Mouse (Mus musculus): ENCODE results near the gene Atg2b. TPM values are rescaled to one million over a fixed set of nuclear protein-coding genes. Genes with fewer than 3 reads are reported as not detected.

Atg2b gene
- polyA plus RNA-seq, 1 experiment from 2014 or later: 10.2 TPM

DNA sequence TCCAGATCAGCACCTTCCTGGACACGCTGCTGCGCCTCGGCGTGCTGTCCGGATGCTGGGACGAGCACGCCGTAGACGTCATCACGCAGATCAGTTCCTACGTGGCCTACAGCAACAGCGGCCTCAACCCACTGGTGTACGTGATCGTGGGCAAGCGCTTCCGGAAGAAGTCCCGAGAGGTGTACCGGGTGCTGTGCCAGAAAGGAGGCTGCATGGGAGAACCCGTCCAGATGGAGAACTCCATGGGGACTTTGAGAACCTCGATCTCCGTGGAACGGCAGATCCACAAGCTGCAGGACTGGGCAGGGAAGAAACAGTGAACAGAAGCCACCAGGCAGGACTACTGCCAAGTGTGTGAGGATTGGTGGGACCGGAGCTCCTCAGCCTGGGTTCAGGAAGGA is 92.7 kb downstream of the Atg2b start:
- Histone ChIP-seq H3K27me3 (replicated peaks; ENCODE audit: control insufficient read depth, insufficient read depth, low read length) (no peaks in the 10 kb centered on the region), H3K36me3 (ENCODE audit: control insufficient read depth, insufficient read depth, low read length) (no peaks in the 10 kb centered on the region), H3K4me2 (ENCODE audit: low read length) (no peak overlapping the region), H3K9me3 (ENCODE audit: control insufficient read depth, low read length) (no peaks in the 10 kb centered on the region), H3K4me3 (ENCODE audit: low read length) (no peak overlapping the region), H3K9ac (ENCODE audit: low read depth, low read length) (no peak overlapping the region), H3K27ac (ENCODE audit: low read depth, low read length) (no peak overlapping the region), H3K4me1 (ENCODE audit: control insufficient read depth, insufficient read depth, low read depth, low read length) (no peaks in the 10 kb centered on the region)
- WGBS: 96% methylated on average over 23 of the region's 23 CpGs
- no peak for ATAC-seq

DNA sequence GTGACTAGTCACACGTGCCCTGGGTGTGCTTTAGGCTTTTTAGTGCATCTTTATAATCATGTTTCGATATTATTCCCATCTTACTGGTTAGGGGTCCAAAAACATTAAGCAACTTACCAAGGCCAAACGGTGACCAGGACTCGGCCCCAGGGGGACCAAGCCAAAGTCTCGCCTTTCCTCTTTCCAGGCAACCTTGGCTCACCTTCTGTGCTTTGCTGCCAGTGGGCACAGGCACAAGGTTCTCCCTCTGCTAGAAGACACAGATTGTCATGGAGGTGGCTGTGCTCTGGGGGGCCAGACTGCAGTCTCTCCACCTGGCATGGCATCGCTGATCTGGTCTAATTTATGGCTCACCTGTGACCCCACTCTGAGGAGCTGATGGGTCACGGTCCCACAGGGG is 94.2 kb downstream of the Atg2b start:
- Histone ChIP-seq H3K9ac (ENCODE audit: low read depth, low read length) (no peak overlapping the region), H3K27ac (ENCODE audit: low read depth, low read length) (no peak overlapping the region), H3K36me3 (ENCODE audit: control insufficient read depth, insufficient read depth, low read length) (no peaks in the 10 kb centered on the region), H3K9me3 (ENCODE audit: control insufficient read depth, low read length) (no peaks in the 10 kb centered on the region), H3K4me3 (ENCODE audit: low read length) (no peak overlapping the region), H3K4me2 (ENCODE audit: low read length) (no peak overlapping the region), H3K4me1 (ENCODE audit: control insufficient read depth, insufficient read depth, low read depth, low read length) (no peaks in the 10 kb centered on the region), H3K27me3 (replicated peaks; ENCODE audit: control insufficient read depth, insufficient read depth, low read length) (no peaks in the 10 kb centered on the region)
- no peak for ATAC-seq
- WGBS: 85% methylated on average over 7 of the region's 7 CpGs

DNA sequence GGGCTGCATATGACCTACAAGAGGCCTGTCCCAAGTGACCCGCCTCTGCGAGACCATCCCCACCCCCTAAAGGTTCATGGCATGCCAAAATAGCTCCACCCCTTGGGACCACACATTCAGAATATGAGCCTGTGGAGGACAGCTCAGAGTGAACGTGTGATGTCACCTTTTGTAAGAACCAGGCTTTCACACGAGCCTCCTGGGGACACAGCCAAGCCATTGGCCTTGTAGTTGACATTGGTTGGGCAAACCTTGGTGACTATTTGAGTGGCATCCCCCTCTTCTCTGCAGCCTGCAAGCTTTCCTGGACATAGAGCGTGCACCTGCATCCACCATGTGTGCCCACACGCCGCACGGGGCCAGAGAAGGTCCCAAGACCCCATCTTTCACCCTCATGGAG is 97.5 kb downstream of the Atg2b start:
- H3K4me3 ChIP-seq (ENCODE audit: low read length): no peak overlapping the region
- no peak for ATAC-seq
- no peak overlapping the region for H3K4me2 ChIP-seq (ENCODE audit: low read length)
- peaks cover 4% of the 10 kb centered on the region for H3K4me1 ChIP-seq (ENCODE audit: control insufficient read depth, insufficient read depth, low read depth, low read length)
- no peaks in the 10 kb centered on the region for H3K9me3 ChIP-seq (ENCODE audit: control insufficient read depth, low read length)
- no peak overlapping the region for H3K9ac ChIP-seq (ENCODE audit: low read depth, low read length)
- WGBS: 83% methylated on average over 8 of the region's 8 CpGs
- H3K27me3 ChIP-seq (replicated peaks; ENCODE audit: control insufficient read depth, insufficient read depth, low read length): no peaks in the 10 kb centered on the region
- H3K27ac ChIP-seq (ENCODE audit: low read depth, low read length): no peak overlapping the region
- no peaks in the 10 kb centered on the region for H3K36me3 ChIP-seq (ENCODE audit: control insufficient read depth, insufficient read depth, low read length)

DNA sequence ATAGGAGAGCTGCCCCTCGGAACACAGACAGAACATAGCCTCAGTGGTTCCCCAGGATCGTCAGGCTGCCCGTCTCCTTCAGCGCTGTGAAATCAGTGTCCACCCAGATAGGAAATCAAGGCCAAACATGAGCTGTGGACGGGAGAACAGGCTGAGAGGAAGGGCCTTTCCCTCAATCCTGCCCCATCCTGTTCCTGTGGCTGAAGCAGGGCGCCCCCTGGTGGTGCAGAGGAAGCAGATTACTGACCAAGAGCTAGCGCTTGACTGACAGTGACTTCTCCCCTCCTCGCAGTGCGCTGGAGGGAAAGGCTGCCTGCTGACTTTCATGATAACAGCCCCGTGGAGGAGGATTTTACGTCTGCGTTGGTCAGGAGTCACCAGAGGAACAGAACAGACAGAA is 100.2 kb downstream of the Atg2b start:
- peaks cover 4% of the 10 kb centered on the region for H3K4me1 ChIP-seq (ENCODE audit: control insufficient read depth, insufficient read depth, low read depth, low read length)
- peak; percentile 66; the same call in 1 of the 2 replicates for ATAC-seq
- WGBS: 22% methylated on average over 12 of the region's 12 CpGs

DNA sequence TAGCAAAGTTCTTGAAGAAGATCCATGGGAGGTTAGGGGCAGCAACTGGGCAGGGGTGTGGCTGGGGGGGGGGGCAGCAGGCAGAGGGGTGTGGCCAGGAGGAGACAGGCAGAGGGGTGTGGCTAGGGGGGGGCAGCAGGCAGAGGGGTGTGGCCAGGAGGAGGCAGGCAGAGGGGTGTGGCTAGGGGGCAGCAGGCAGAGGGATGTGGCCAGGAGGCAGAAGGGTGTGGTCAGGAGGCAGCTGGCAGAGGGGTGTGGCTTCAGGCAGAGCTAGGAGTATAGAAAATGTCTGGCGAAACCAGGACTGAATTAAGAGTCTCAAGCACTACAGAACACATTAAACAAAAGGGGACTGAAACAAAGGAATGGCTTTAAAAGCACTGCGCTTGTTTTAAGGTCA is 101.5 kb downstream of the Atg2b start:
- Histone ChIP-seq H3K4me2 (ENCODE audit: low read length) (no peak overlapping the region), H3K9ac (ENCODE audit: low read depth, low read length) (no peak overlapping the region), H3K4me1 (ENCODE audit: control insufficient read depth, insufficient read depth, low read depth, low read length) (peaks cover 4% of the 10 kb centered on the region), H3K9me3 (ENCODE audit: control insufficient read depth, low read length) (no peaks in the 10 kb centered on the region), H3K36me3 (ENCODE audit: control insufficient read depth, insufficient read depth, low read length) (no peaks in the 10 kb centered on the region), H3K4me3 (ENCODE audit: low read length) (no peak overlapping the region), H3K27ac (ENCODE audit: low read depth, low read length) (no peak overlapping the region), H3K27me3 (replicated peaks; ENCODE audit: control insufficient read depth, insufficient read depth, low read length) (no peaks in the 10 kb centered on the region)
- no peak for ATAC-seq
- 10% methylated on average over 2 of the region's 2 CpGs for WGBS

More for the DNA sequence above, 100.2 kb downstream of the Atg2b start:
- Histone ChIP-seq H3K4me3 (ENCODE audit: low read length) (no peak overlapping the region), H3K4me2 (ENCODE audit: low read length) (no peak overlapping the region), H3K27me3 (replicated peaks; ENCODE audit: control insufficient read depth, insufficient read depth, low read length) (no peaks in the 10 kb centered on the region), H3K36me3 (ENCODE audit: control insufficient read depth, insufficient read depth, low read length) (no peaks in the 10 kb centered on the region), H3K9ac (ENCODE audit: low read depth, low read length) (no peak overlapping the region), H3K27ac (ENCODE audit: low read depth, low read length) (no peak overlapping the region), H3K9me3 (ENCODE audit: control insufficient read depth, low read length) (no peaks in the 10 kb centered on the region)

DNA sequence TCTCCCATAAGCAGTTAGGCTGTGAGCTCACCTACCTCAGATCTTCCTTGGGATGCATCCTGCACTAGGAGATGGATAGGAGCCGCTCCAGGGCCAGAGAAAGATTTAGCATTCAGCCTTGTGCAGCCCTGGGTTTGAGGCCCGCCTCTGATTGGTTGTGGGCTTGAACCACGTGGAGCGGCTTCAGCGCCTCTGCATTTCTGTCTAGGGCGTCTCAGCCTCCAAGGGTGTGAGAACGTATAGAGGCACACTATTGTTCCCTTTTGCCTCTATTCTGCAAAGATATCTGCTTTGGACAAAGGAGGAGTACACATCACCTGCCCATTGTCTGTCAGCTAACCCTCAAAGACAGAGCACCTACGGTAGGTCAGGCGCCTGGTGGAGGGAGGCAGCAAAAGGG is 102.5 kb downstream of the Atg2b start:
- no peak overlapping the region for H3K4me3 ChIP-seq (ENCODE audit: low read length)
- H3K9ac ChIP-seq (ENCODE audit: low read depth, low read length): no peak overlapping the region
- no peak overlapping the region for H3K27ac ChIP-seq (ENCODE audit: low read depth, low read length)
- H3K36me3 ChIP-seq (ENCODE audit: control insufficient read depth, insufficient read depth, low read length): no peaks in the 10 kb centered on the region
- no peak overlapping the region for H3K4me2 ChIP-seq (ENCODE audit: low read length)
- no peak for ATAC-seq
- H3K9me3 ChIP-seq (ENCODE audit: control insufficient read depth, low read length): no peaks in the 10 kb centered on the region
- WGBS: 59% methylated on average over 9 of the region's 9 CpGs
- no peaks in the 10 kb centered on the region for H3K27me3 ChIP-seq (replicated peaks; ENCODE audit: control insufficient read depth, insufficient read depth, low read length)
- peaks cover 4% of the 10 kb centered on the region for H3K4me1 ChIP-seq (ENCODE audit: control insufficient read depth, insufficient read depth, low read depth, low read length)

DNA sequence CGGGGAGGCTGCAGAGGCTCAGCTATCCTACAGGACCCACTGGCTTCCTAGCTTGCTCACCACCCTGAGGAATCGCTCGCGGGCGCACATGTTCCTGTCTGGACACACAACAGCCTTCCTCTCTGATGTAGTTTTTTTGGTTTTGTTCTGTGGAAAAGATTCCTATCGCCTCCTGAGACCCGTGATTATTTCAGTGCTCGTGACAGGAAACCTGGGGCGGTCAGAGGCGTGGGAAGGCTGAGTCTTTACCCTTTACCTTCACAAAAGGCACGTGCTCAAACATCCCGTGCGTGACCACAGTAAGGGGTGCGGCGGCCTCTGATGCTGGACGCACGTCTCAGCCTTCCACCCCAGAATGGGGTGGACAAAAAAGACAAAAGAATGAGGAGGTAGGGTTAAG is 104.5 kb downstream of the Atg2b start:
- Histone ChIP-seq H3K9ac (ENCODE audit: low read depth, low read length) (no peak overlapping the region), H3K4me1 (ENCODE audit: control insufficient read depth, insufficient read depth, low read depth, low read length) (peaks cover 4% of the 10 kb centered on the region), H3K9me3 (ENCODE audit: control insufficient read depth, low read length) (no peaks in the 10 kb centered on the region), H3K36me3 (ENCODE audit: control insufficient read depth, insufficient read depth, low read length) (no peaks in the 10 kb centered on the region), H3K4me2 (ENCODE audit: low read length) (no peak overlapping the region), H3K27me3 (replicated peaks; ENCODE audit: control insufficient read depth, insufficient read depth, low read length) (no peaks in the 10 kb centered on the region), H3K4me3 (ENCODE audit: low read length) (no peak overlapping the region), H3K27ac (ENCODE audit: low read depth, low read length) (no peak overlapping the region)
- WGBS: 76% methylated on average over 17 of the region's 17 CpGs
- no peak for ATAC-seq

DNA sequence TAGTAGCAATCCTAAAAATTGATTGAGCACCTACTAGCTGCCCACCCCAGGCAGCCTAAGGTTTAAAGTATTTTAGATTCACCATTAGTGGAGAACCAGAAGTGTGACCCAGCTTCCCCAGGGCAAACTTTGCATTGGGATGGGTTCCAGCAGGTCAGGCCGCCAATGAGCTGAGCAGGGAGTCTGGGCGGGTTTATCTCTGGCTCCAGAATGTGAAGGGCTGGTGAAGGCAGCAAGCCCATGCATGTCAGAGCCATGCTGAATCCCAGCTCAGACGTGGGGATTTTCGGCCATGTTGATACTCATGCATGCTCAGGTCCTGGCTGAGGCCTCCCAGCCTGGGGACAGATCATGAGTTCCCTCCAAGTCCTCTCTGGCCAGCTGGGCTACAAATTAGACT is 110.7 kb downstream of the Atg2b start:
- Histone ChIP-seq H3K9me3 (ENCODE audit: control insufficient read depth, low read length) (peaks cover 3% of the 10 kb centered on the region; the same call in 1 of the 2 replicates), H3K36me3 (ENCODE audit: control insufficient read depth, insufficient read depth, low read length) (no peaks in the 10 kb centered on the region), H3K27ac (ENCODE audit: low read depth, low read length) (no peak overlapping the region), H3K9ac (ENCODE audit: low read depth, low read length) (no peak overlapping the region), H3K4me3 (ENCODE audit: low read length) (no peak overlapping the region), H3K4me2 (ENCODE audit: low read length) (no peak overlapping the region), H3K27me3 (replicated peaks; ENCODE audit: control insufficient read depth, insufficient read depth, low read length) (no peaks in the 10 kb centered on the region), H3K4me1 (ENCODE audit: control insufficient read depth, insufficient read depth, low read depth, low read length) (no peaks in the 10 kb centered on the region)
- ATAC-seq: no peak
- 97% methylated on average over 4 of the region's 4 CpGs for WGBS

DNA sequence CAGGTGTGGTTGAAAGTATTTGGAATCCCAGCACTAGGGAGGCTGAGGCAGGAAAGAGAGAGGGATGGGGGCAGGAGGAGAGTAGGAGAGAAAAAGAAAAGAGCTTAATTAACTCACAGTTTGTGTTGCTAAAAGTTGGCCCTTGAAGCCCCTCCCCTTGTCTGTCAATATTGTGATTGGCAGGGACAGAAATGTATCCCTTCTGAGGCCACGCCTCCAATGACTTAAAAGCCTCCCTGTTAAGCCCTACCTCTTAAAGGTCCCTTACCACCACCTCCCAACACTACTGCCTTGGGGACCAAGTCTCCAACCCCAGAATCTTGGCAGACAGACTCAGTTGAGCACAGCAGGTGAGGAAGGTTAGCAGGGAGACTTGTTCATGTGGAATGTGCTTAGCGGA is 112.4 kb downstream of the Atg2b start:
- no peak overlapping the region for H3K27ac ChIP-seq (ENCODE audit: low read depth, low read length)
- 68% methylated on average over 2 of the region's 2 CpGs for WGBS
- peaks cover 3% of the 10 kb centered on the region; the same call in 1 of the 2 replicates for H3K9me3 ChIP-seq (ENCODE audit: control insufficient read depth, low read length)
- H3K4me3 ChIP-seq (ENCODE audit: low read length): no peak overlapping the region
- no peak for ATAC-seq
- no peak overlapping the region for H3K4me2 ChIP-seq (ENCODE audit: low read length)
- no peaks in the 10 kb centered on the region for H3K4me1 ChIP-seq (ENCODE audit: control insufficient read depth, insufficient read depth, low read depth, low read length)
- no peaks in the 10 kb centered on the region for H3K27me3 ChIP-seq (replicated peaks; ENCODE audit: control insufficient read depth, insufficient read depth, low read length)
- H3K36me3 ChIP-seq (ENCODE audit: control insufficient read depth, insufficient read depth, low read length): no peaks in the 10 kb centered on the region
- H3K9ac ChIP-seq (ENCODE audit: low read depth, low read length): no peak overlapping the region

DNA sequence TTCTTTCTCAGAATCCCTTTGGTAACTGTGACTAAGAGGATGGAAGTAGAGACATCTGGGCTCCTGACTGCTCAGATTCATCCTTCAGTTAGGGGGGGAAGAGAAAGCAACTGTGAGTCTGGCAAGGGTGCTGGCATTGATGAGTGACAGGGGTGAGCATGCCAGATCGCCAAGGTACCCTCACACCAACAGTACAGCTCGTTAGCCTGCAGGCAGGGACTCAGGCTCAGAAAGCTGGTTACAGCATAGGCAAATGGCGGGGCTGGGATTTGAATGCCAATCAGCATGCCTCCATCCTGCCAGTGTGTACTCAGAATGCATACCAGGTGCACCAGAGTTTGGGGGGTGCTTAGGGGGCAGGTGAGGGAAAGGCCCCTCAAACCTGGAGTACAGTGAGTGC is 113.1 kb downstream of the Atg2b start:
- ATAC-seq: peak; percentile 60
- no peaks in the 10 kb centered on the region for H3K4me1 ChIP-seq (ENCODE audit: control insufficient read depth, insufficient read depth, low read depth, low read length)
- H3K9me3 ChIP-seq (ENCODE audit: control insufficient read depth, low read length): peaks cover 9% of the 10 kb centered on the region
- H3K9ac ChIP-seq (ENCODE audit: low read depth, low read length): no peak overlapping the region
- WGBS: 62% methylated on average over 3 of the region's 3 CpGs
- H3K27ac ChIP-seq (ENCODE audit: low read depth, low read length): no peak overlapping the region
- no peaks in the 10 kb centered on the region for H3K36me3 ChIP-seq (ENCODE audit: control insufficient read depth, insufficient read depth, low read length)
- H3K4me2 ChIP-seq (ENCODE audit: low read length): no peak overlapping the region
- H3K27me3 ChIP-seq (replicated peaks; ENCODE audit: control insufficient read depth, insufficient read depth, low read length): no peaks in the 10 kb centered on the region
- no peak overlapping the region for H3K4me3 ChIP-seq (ENCODE audit: low read length)

All from hindbrain, embryonic 16.5 days (tissue).